Mouse (Mus musculus): Measurements from ENCODE around the gene Tmsb10.

Gene Tmsb10

GRCm38 (mm10) chr6:72956199-72957092 lies 2.1 kb downstream of the Tmsb10 start:
- DNase-seq (ENCODE audit: low read depth, low spot score): peak; percentile 61

GRCm38 (mm10) chr6:72955517-72956198 lies 2.9 kb downstream of the Tmsb10 start:
- DNase-seq (ENCODE audit: low read depth, low spot score): no peak

GRCm38 (mm10) chr6:72954786-72955185 lies 3.8 kb downstream of the Tmsb10 start:
- no peak for DNase-seq (ENCODE audit: low read depth, low spot score)

- no peak for DNase-seq (ENCODE audit: low read depth, low spot score)
Observed at GRCm38 (mm10) chr6:72952967-72953366, 5.6 kb downstream of the Tmsb10 start.

GRCm38 (mm10) chr6:72952221-72952620 lies 6.3 kb downstream of the Tmsb10 start:
- DNase-seq (ENCODE audit: low read depth, low spot score): peak; percentile 45

- DNase-seq (ENCODE audit: low read depth, low spot score): no peak
Observed at GRCm38 (mm10) chr6:72949161-72949756, 9.3 kb downstream of the Tmsb10 start.

GRCm38 (mm10) chr6:72948392-72948791 lies 10.2 kb downstream of the Tmsb10 start:
- DNase-seq (ENCODE audit: low read depth, low spot score): no peak

- DNase-seq (ENCODE audit: low read depth, low spot score): no peak
Observed at GRCm38 (mm10) chr6:72947960-72948359, 10.6 kb downstream of the Tmsb10 start.

- peak; percentile 91 for DNase-seq (ENCODE audit: low read depth, low spot score)
Observed at GRCm38 (mm10) chr6:72940493-72940892, 18.1 kb downstream of the Tmsb10 start.

- peak; percentile 70 for DNase-seq (ENCODE audit: low read depth, low spot score)
Observed at GRCm38 (mm10) chr6:72937859-72938258, 20.7 kb downstream of the Tmsb10 start.

GRCm38 (mm10) chr6:72937430-72937829 lies 21.1 kb downstream of the Tmsb10 start:
- DNase-seq (ENCODE audit: low read depth, low spot score): no peak

GRCm38 (mm10) chr6:72932955-72933354 lies 25.6 kb downstream of the Tmsb10 start:
- no peak for DNase-seq (ENCODE audit: low read depth, low spot score)

- no peak for DNase-seq (ENCODE audit: low read depth, low spot score)
Observed at GRCm38 (mm10) chr6:72931533-72931932, 27.0 kb downstream of the Tmsb10 start.

- peak; percentile 31 for DNase-seq (ENCODE audit: low read depth, low spot score)
Observed at GRCm38 (mm10) chr6:72929795-72930398, 28.7 kb downstream of the Tmsb10 start.

GRCm38 (mm10) chr6:72926755-72927482 lies 31.6 kb downstream of the Tmsb10 start:
- DNase-seq (ENCODE audit: low read depth, low spot score): peak; percentile 99

GRCm38 (mm10) chr6:72926031-72926430 lies 32.5 kb downstream of the Tmsb10 start:
- no peak for DNase-seq (ENCODE audit: low read depth, low spot score)

- DNase-seq (ENCODE audit: low read depth, low spot score): no peak
Observed at GRCm38 (mm10) chr6:72923381-72923780, 35.2 kb downstream of the Tmsb10 start.

GRCm38 (mm10) chr6:72921081-72921480 lies 37.5 kb downstream of the Tmsb10 start:
- DNase-seq (ENCODE audit: low read depth, low spot score): no peak

- DNase-seq (ENCODE audit: low read depth, low spot score): no peak
Observed at GRCm38 (mm10) chr6:72918510-72919033, 40.0 kb downstream of the Tmsb10 start.

- DNase-seq (ENCODE audit: low read depth, low spot score): no peak
Observed at GRCm38 (mm10) chr6:72916330-72916729, 42.2 kb downstream of the Tmsb10 start.
